Mouse (Mus musculus) lung, postnatal 0 days (tissue): ENCODE measurements at regions not wholly inside any gene's neighbourhood (a gene's known extent, or its start where the extent isn't known, plus 50 kb on each side); places are given as distances from the start of the nearest gene placed in this dataset.
"Not testable (repeated sequence)": the region's sequence is repeated elsewhere in the genome, so short reads cannot be mapped to it uniquely, and the experiment has no call there.

Experiments used
- ATAC-seq: fragments of 200-750 bp; cut with Nextera tagmentation; 2 replicates; pipeline ENCODE4 v1.8.0; 2017; ENCODE audit warnings: moderate library complexity
- DNase-seq: peaks from one replicate; pipeline ENCODE4 v3.0.0-alpha.2; 2016; ENCODE audit warnings: low spot score
- H3K27ac ChIP-seq: fragments of 300-500 bp; sonication (generic); 2 replicates; pipeline ENCODE4 v1.5.1; 2014; ENCODE audit warnings: antibody characterized with exemption, mild to moderate bottlenecking, low read length, mixed read lengths
- H3K27me3 ChIP-seq: fragments of 300-500 bp; sonication (generic); replicated peaks from 2 replicates; pipeline ENCODE4 v1.6.1; 2014; ENCODE audit warnings: low read length, mixed read lengths; ENCODE audit not compliant: insufficient read depth
- H3K36me3 ChIP-seq: fragments of 300-500 bp; sonication (generic); 2 replicates; pipeline ENCODE4 v1.6.1; 2014; ENCODE audit warnings: low read length, mixed read lengths; ENCODE audit not compliant: insufficient read depth
- H3K4me1 ChIP-seq: fragments of 300-500 bp; sonication (generic); 2 replicates; pipeline ENCODE4 v1.6.1; 2014; ENCODE audit warnings: antibody characterized with exemption, low read depth, low read length, mixed read lengths; ENCODE audit not compliant: insufficient read depth
- H3K4me2 ChIP-seq: fragments of 300-500 bp; sonication (generic); replicated peaks from 2 replicates; pipeline ENCODE4 v1.6.1; 2014; ENCODE audit warnings: low read depth, mild to moderate bottlenecking, low read length, moderate library complexity, mixed read lengths
- H3K4me3 ChIP-seq: fragments of 300-500 bp; sonication (generic); 2 replicates; pipeline ENCODE4 v1.5.1; 2014; ENCODE audit warnings: low read depth, low read length
- H3K9ac ChIP-seq: fragments of 300-500 bp; sonication (generic); replicated peaks from 2 replicates; pipeline ENCODE4 v1.6.1; 2014; ENCODE audit warnings: low read depth, mild to moderate bottlenecking
- H3K9me3 ChIP-seq: fragments of 300-500 bp; sonication (generic); 2 replicates; pipeline ENCODE4 v1.6.1; 2016; ENCODE audit warnings: low read length, mixed read lengths
- CTCF ChIP-seq: IDR thresholded peaks from 2 replicates; pipeline ENCODE4 v1.5.1; 2016; ENCODE audit warnings: antibody characterized with exemption, mild to moderate bottlenecking
- EP300 ChIP-seq: IDR thresholded peaks from 2 replicates; pipeline ENCODE4 v1.6.1; 2016; ENCODE audit warnings: antibody characterized with exemption, mild to moderate bottlenecking, control low read depth
- WGBS: fragments of 180-500 bp; shearing (Covaris S2); extraction: QIAGEN DNeasy Blood & Tissue Kit; methylation state at CpG from one replicate; pipeline ENCODE4 v1.1.7; 2014; 5-methylcytosine and 5-hydroxymethylcytosine counted together

- no peaks in the 10 kb centered on the region for H3K9me3 ChIP-seq
- ATAC-seq (no peak), DNase-seq (no peak)
- no peaks in the 10 kb centered on the region for H3K4me1 ChIP-seq
- H3K4me3 ChIP-seq = no peak overlapping the region
- no peaks in the 10 kb centered on the region for H3K27me3 ChIP-seq
- H3K4me2 ChIP-seq = no peak overlapping the region
- H3K36me3 ChIP-seq = no peaks in the 10 kb centered on the region
- no peak for TF ChIP-seq CTCF
- TF ChIP-seq EP300 = no peak
- H3K9ac ChIP-seq = no peak overlapping the region
- H3K27ac ChIP-seq = no peak overlapping the region
- WGBS = 70% methylated on average over 4 of the region's 4 CpGs
Observed at GRCm38 (mm10) chr13:4935940-4936339, 327.0 kb upstream of the Akr1e1 start.

GRCm38 (mm10) chr13:4939849-4940248 is 330.9 kb upstream of the Akr1e1 start:
- no peak overlapping the region for H3K4me3 ChIP-seq
- H3K27me3 ChIP-seq = no peaks in the 10 kb centered on the region
- TF ChIP-seq EP300 (no peak), CTCF (no peak)
- H3K4me2 ChIP-seq = no peak overlapping the region
- ATAC-seq (no peak), DNase-seq (peak; percentile 13)
- no peaks in the 10 kb centered on the region for H3K36me3 ChIP-seq
- no peak overlapping the region for H3K9ac ChIP-seq
- H3K27ac ChIP-seq = no peak overlapping the region
- no peaks in the 10 kb centered on the region for H3K4me1 ChIP-seq
- H3K9me3 ChIP-seq = no peaks in the 10 kb centered on the region

GRCm38 (mm10) chr13:4942490-4942889 is 333.5 kb upstream of the Akr1e1 start:
- WGBS = 31% methylated on average over 5 of the region's 14 CpGs
- H3K4me1 ChIP-seq, H3K9ac ChIP-seq, H3K4me3 ChIP-seq, H3K4me2 ChIP-seq, H3K27me3 ChIP-seq, H3K9me3 ChIP-seq, H3K36me3 ChIP-seq, H3K27ac ChIP-seq: not testable (repeated sequence)
- TF ChIP-seq CTCF = peak; percentile 24; the same call in 1 of the 2 replicates
- ATAC-seq = 0 out of 2 replicates have a peak, but pooled peaks have one; percentile 25
- peak; percentile 46 for DNase-seq

- DNase-seq (no peak), ATAC-seq (no peak)
- H3K27ac ChIP-seq = no peak overlapping the region
- H3K4me3 ChIP-seq = 0 out of 2 replicates have a peak overlapping the region, but pooled peaks have one; percentile 21
- no peaks in the 10 kb centered on the region for H3K9me3 ChIP-seq
- H3K4me2 ChIP-seq = peak overlapping the region; percentile 50
- H3K4me1 ChIP-seq = no peaks in the 10 kb centered on the region
- H3K9ac ChIP-seq = 0 out of 2 replicates have a peak overlapping the region, but pooled peaks have one; percentile 16
- no peaks in the 10 kb centered on the region for H3K36me3 ChIP-seq
- H3K27me3 ChIP-seq = no peaks in the 10 kb centered on the region
- WGBS = 32% methylated on average over 7 of the region's 7 CpGs
- no peak for TF ChIP-seq EP300
- no peak for TF ChIP-seq CTCF
Observed at GRCm38 (mm10) chr13:4943046-4943445, 334.1 kb upstream of the Akr1e1 start.

GRCm38 (mm10) chr13:4955384-4955783 is 346.4 kb upstream of the Akr1e1 start:
- ATAC-seq (no peak), DNase-seq (no peak)
- H3K36me3 ChIP-seq = no peaks in the 10 kb centered on the region
- H3K9ac ChIP-seq = no peak overlapping the region
- H3K9me3 ChIP-seq = no peaks in the 10 kb centered on the region
- H3K27ac ChIP-seq = no peak overlapping the region
- no peak overlapping the region for H3K4me3 ChIP-seq
- H3K4me2 ChIP-seq = no peak overlapping the region
- TF ChIP-seq CTCF (no peak), EP300 (no peak)
- 84% methylated on average over 3 of the region's 3 CpGs for WGBS
- H3K27me3 ChIP-seq = no peaks in the 10 kb centered on the region
- H3K4me1 ChIP-seq = no peaks in the 10 kb centered on the region

- Histone ChIP-seq H3K4me2 (no peak overlapping the region), H3K9me3 (no peaks in the 10 kb centered on the region), H3K9ac (no peak overlapping the region), H3K27ac (no peak overlapping the region), H3K4me3 (no peak overlapping the region), H3K27me3 (no peaks in the 10 kb centered on the region), H3K36me3 (no peaks in the 10 kb centered on the region), H3K4me1 (no peaks in the 10 kb centered on the region)
- ATAC-seq (no peak), DNase-seq (no peak)
- TF ChIP-seq EP300 (no peak), CTCF (no peak)
Observed at GRCm38 (mm10) chr13:4964824-4965223, 355.9 kb upstream of the Akr1e1 start.

GRCm38 (mm10) chr13:4970081-4970892 is 361.3 kb upstream of the Akr1e1 start:
- Histone ChIP-seq H3K27ac (no peak overlapping the region), H3K4me2 (no peak overlapping the region), H3K4me3 (no peak overlapping the region), H3K9me3 (no peaks in the 10 kb centered on the region), H3K27me3 (no peaks in the 10 kb centered on the region), H3K9ac (no peak overlapping the region), H3K36me3 (no peaks in the 10 kb centered on the region), H3K4me1 (no peaks in the 10 kb centered on the region)
- DNase-seq (peak; percentile 26), ATAC-seq (no peak)
- 37% methylated on average over 2 of the region's 2 CpGs for WGBS
- TF ChIP-seq EP300 (no peak), CTCF (no peak)
